ENCODE assay signal across 22 mouse cellular contexts in genomic region chr7:110152891-110153290, GRCm38 (mm10). TPM values are rescaled to one million over a fixed set of nuclear protein-coding genes. Genes with fewer than 3 reads are reported as not detected.
DNase-seq lines count a peak whose midpoint lies in the region; ATAC-seq and TF ChIP-seq lines count a peak whose summit lies in the region.
"Had no signal": no experiment of that assay in that cellular context is flagged by ENCODE, and none has a peak within 500 bp of the region (broad histone marks: within the 10 kb centered on the region; RNA-seq: fewer than 3 reads in every experiment).

No protein-coding gene starts in this region.

- H3K36me3 ChIP-seq in splenic B cell, adult 2 months (ENCODE audit: control insufficient read depth, insufficient read depth, low read length, poor library complexity, severe bottlenecking), result no peaks in the 10 kb centered on the region
- H3K36me3 ChIP-seq in hindbrain, embryonic 10.5 days, result no peaks in the 10 kb centered on the region

- H3K4me3 ChIP-seq in lung, adult 2 months (replicated peaks; ENCODE audit: extremely low read depth, low read depth, low read length), result no peak overlapping the region
- no peak overlapping the region for H3K4me3 ChIP-seq in hindbrain, embryonic 10.5 days

- no peak for TF ChIP-seq CTCF in lung, adult 2 months (IDR thresholded peaks at IDR 0.05; ENCODE audit: insufficient read depth, low read length)

- peaks cover 5% of the 10 kb centered on the region for H3K4me1 ChIP-seq in lung, adult 2 months (ENCODE audit: control insufficient read depth, insufficient read depth, low read length)
- H3K4me1 ChIP-seq in hindbrain, embryonic 10.5 days (replicated peaks), result no peaks in the 10 kb centered on the region; the same call in 1 of the 2 replicates

- H3K27me3 ChIP-seq in splenic B cell, adult 2 months (ENCODE audit: control insufficient read depth, insufficient read depth, low read length, poor library complexity, severe bottlenecking), result no peaks in the 10 kb centered on the region
- H3K27me3 ChIP-seq in hindbrain, embryonic 10.5 days (ENCODE audit: insufficient read depth, poor library complexity, severe bottlenecking), result no peaks in the 10 kb centered on the region
- H3K27me3 ChIP-seq: CH12.LX, Patski had no signal

- WGBS in lung, adult 2 months, result 80% methylated on average over 5 of the region's 5 CpGs
- 92% methylated on average over 5 of the region's 5 CpGs for WGBS in hindbrain, embryonic 10.5 days

- H3K9me3 ChIP-seq in hindbrain, embryonic 10.5 days, result no peaks in the 10 kb centered on the region
- H3K9me3 ChIP-seq: G1E had no signal

- H3K27ac ChIP-seq in hindbrain, embryonic 10.5 days, result no peak overlapping the region

- DNase-seq in spleen, postnatal 36 days (ENCODE audit: low spot score in 2 of 2), result peak; percentile 31 to 32
- no peak for DNase-seq in spleen, postnatal 4 days (ENCODE audit: low spot score in 2 of 2)
- DNase-seq in A20 (ENCODE audit: low read depth, low spot score), result peak; percentile 57
- DNase-seq in splenic B cell, adult 2 months (ENCODE audit: low read depth, low spot score), result peak; percentile 68
- DNase-seq in lung, adult 2 months, result no peak
- DNase-seq in hindbrain, embryonic 10.5 days (ENCODE audit: low spot score), result no peak
- no peak for DNase-seq in lung, postnatal 25 days (ENCODE audit: low spot score)
- DNase-seq: adrenal gland, adult 2 months; adrenal gland, adult 8-10 months; adrenal gland, postnatal 10 days; adrenal gland, postnatal 14 days; adrenal gland, postnatal 25 days; adrenal gland, postnatal 36 days; cerebellum, adult 11 months; cerebellum, adult 11-12 months; cerebellum, adult 18-20 months had no signal

- no peak for TF ChIP-seq POLR2A in lung, adult 2 months (IDR thresholded peaks at IDR 0.05; ENCODE audit: borderline replicate concordance, extremely low read depth, low read depth, low read length)

- ATAC-seq in neutrophil, adult 5-6 weeks (ENCODE audit: extremely low read depth, insufficient number of reproducible peaks, low FRiP score, poor library complexity, severe bottlenecking), result peak; percentile 59; the same call in 1 of the 2 replicates
- ATAC-seq: activated CD4-positive, CD25-positive, alpha-beta regulatory T cell, adult 4 months; CD4-positive, CD25-positive, alpha-beta regulatory T cell, adult 4 months; Patski had no signal

RNA-seq across cellular contexts. Expression of gene Wee1, which starts 31.0 kb away (rescaled TPM):
- 1.2 and 1.4 TPM in 2 replicates for total RNA-seq in neutrophil, adult 5-6 weeks (2017)
- 2.9 and 5.9 TPM in 2 replicates for polyA plus RNA-seq in lung, adult 2 months (2012; rRNA removed)
- polyA plus RNA-seq in hindbrain, embryonic 10.5 days (2016; fragmentation: Nextera tagmentation; extraction: Ambion mirVana), result 24.0 and 28.2 TPM in 2 replicates

Comparison
In these comparisons a context has a peak if more than half of its experiments do, and no peak if none do; other contexts are left out.
1. DNase-seq: peak in spleen, postnatal 36 days (2 of 2), A20 (single experiment) and splenic B cell, adult 2 months (single experiment); none in spleen, postnatal 4 days (0 of 2), lung, adult 2 months (single experiment), hindbrain, embryonic 10.5 days (single experiment) and lung, postnatal 25 days (single experiment).